Mouse (Mus musculus) limb, embryonic 10.5 days (tissue): Measurements from ENCODE around the gene 2010109A12Rik. TPM values are rescaled to one million over a fixed set of nuclear protein-coding genes. Genes with fewer than 3 reads are reported as not detected.

ENCODE experiments used
- polyA plus RNA-seq: library from polyadenylated mRNA; unstranded; fragments of >200 nt; fragmentation: Nextera tagmentation; extraction: Ambion mirVana; gene quantifications from 2 replicates; pipeline ENCODE4 v1.2.1, GENCODE M21; 2016

Gene 2010109A12Rik
- polyA plus RNA-seq, 1 experiment from 2014 or later: 1.8 TPM

Other genes starting within 250 kb of the 2010109A12Rik start
- gene Sowahb, start 161.5 kb upstream of the 2010109A12Rik start, polyA plus RNA-seq: 1.1 and 1.3 TPM in 2 replicates
- 340 and 390 TPM in 2 replicates for gene Sept11, start 113.1 kb upstream of the 2010109A12Rik start, polyA plus RNA-seq
- 96.3 and 121 TPM in 2 replicates for gene Ccni, start within 50 bp of the 2010109A12Rik start, polyA plus RNA-seq
- gene Ccng2, start 60.7 kb downstream of the 2010109A12Rik start, polyA plus RNA-seq: 38.7 and 71.3 TPM in 2 replicates